Mouse (Mus musculus) MEL (cell line): ENCODE data around the gene Wdr31. TPM values are rescaled to one million over a fixed set of nuclear protein-coding genes. Genes with fewer than 3 reads are reported as not detected.

Experiments used
- DNase-seq: peaks from one replicate; pipeline ENCODE4 v3.0.0; 2011; ENCODE audit warnings: low read depth, low spot score
- H3K27ac ChIP-seq: 2 replicates; pipeline ENCODE4 v1.5.1; 2012; ENCODE audit warnings: low read depth, mild to moderate bottlenecking, control low read depth, low read length, moderate library complexity; ENCODE audit not compliant: control insufficient read depth
- H3K27me3 ChIP-seq, 2 experiments: fragments of 150-350 bp in 1 of 2; sonication (generic) in 1 of 2; 2 replicates each; pipeline ENCODE4 v1.6.1; 2012; ENCODE audit warnings: low read length in 2 of 2, mild to moderate bottlenecking in 2 of 2, improper control_type of control experiment in 1 of 2, moderate library complexity in 1 of 2; ENCODE audit not compliant: insufficient read depth in 2 of 2, control insufficient read depth in 1 of 2
- H3K36me3 ChIP-seq, 2 experiments: 2 replicates each; pipeline ENCODE4 v1.6.1; 2012 to 2014; ENCODE audit warnings: low read length in 2 of 2, improper control_type of control experiment in 1 of 2, inconsistent platforms in 1 of 2, mild to moderate bottlenecking in 1 of 2; ENCODE audit not compliant: insufficient read depth in 2 of 2, control insufficient read depth in 1 of 2
- H3K4me1 ChIP-seq, 2 experiments: fragments of 150-350 bp in 1 of 2; sonication (generic) in 1 of 2; 2 replicates each; pipeline ENCODE4 v1.6.1; 2012; ENCODE audit warnings: low read length in 2 of 2, improper control_type of control experiment in 1 of 2, mild to moderate bottlenecking in 1 of 2; ENCODE audit not compliant: insufficient read depth in 2 of 2, control insufficient read depth in 1 of 2
- H3K4me3 ChIP-seq, 2 experiments: fragments of 150-350 bp in 1 of 2; sonication (generic) in 1 of 2; 2 replicates each; pipeline ENCODE4 v1.5.1; 2012; ENCODE audit warnings: low read depth in 2 of 2, low read length in 2 of 2, mild to moderate bottlenecking in 2 of 2, moderate library complexity in 2 of 2, control low read depth in 1 of 2, improper control_type of control experiment in 1 of 2; ENCODE audit not compliant: control insufficient read depth in 1 of 2, insufficient read depth in 1 of 2
- H3K79me2 ChIP-seq: 2 replicates; pipeline ENCODE4 v1.6.1; 2012; ENCODE audit warnings: mild to moderate bottlenecking, low read length, moderate library complexity; ENCODE audit not compliant: control insufficient read depth, poor library complexity, insufficient read depth
- H3K9ac ChIP-seq: 2 replicates; pipeline ENCODE4 v1.6.1; 2012; ENCODE audit warnings: low read depth, mild to moderate bottlenecking, control low read depth, low read length, moderate library complexity; ENCODE audit not compliant: control insufficient read depth, poor library complexity, severe bottlenecking
- H3K9me3 ChIP-seq: fragments of 150-350 bp; sonication (generic); replicated peaks from 2 replicates; pipeline ENCODE4 v1.6.1; 2012; ENCODE audit warnings: mild to moderate bottlenecking, low read length, improper control_type of control experiment, moderate library complexity; ENCODE audit not compliant: insufficient read depth
- CHD1 ChIP-seq: IDR thresholded peaks from 2 replicates; pipeline ENCODE4 v1.6.1; 2012; ENCODE audit warnings: low read depth, mild to moderate bottlenecking, inconsistent platforms, low read length, improper control_type of control experiment
- E2F4 ChIP-seq: IDR thresholded peaks from 2 replicates; pipeline ENCODE4 v1.6.1; 2011; ENCODE audit warnings: low read depth, low read length, improper control_type of control experiment, borderline replicate concordance
- ETS1 ChIP-seq: IDR thresholded peaks from 2 replicates; pipeline ENCODE4 v1.6.1; 2012; ENCODE audit warnings: low read depth, mild to moderate bottlenecking, inconsistent platforms, low read length, improper control_type of control experiment, moderate library complexity
- GATA1 ChIP-seq: IDR thresholded peaks from 2 replicates; pipeline ENCODE4 v1.6.1; 2011; ENCODE audit warnings: low read depth, low read length, improper control_type of control experiment
- HCFC1 ChIP-seq: IDR thresholded peaks from 2 replicates; pipeline ENCODE4 v1.6.1; 2012; ENCODE audit warnings: low read depth, mild to moderate bottlenecking, inconsistent platforms, low read length, improper control_type of control experiment, moderate library complexity
- JUND ChIP-seq: IDR thresholded peaks from 2 replicates; pipeline ENCODE4 v1.6.1; 2011; ENCODE audit warnings: low read depth, mild to moderate bottlenecking, improper control_type of control experiment, low read length
- KAT2A ChIP-seq: conservative IDR thresholded peaks from 2 replicates; pipeline ENCODE4 v1.6.1; 2012; ENCODE audit warnings: low read depth, low read length, improper control_type of control experiment, inconsistent platforms
- MAX ChIP-seq: IDR thresholded peaks from 2 replicates; pipeline ENCODE4 v1.6.1; 2011; ENCODE audit warnings: low read length, improper control_type of control experiment
- MXI1 ChIP-seq: IDR thresholded peaks from 2 replicates; pipeline ENCODE4 v1.6.1; 2011; ENCODE audit warnings: mild to moderate bottlenecking, low read depth, low read length, improper control_type of control experiment
- NRF1 ChIP-seq: IDR thresholded peaks from 2 replicates; pipeline ENCODE4 v1.6.1; 2014; ENCODE audit warnings: low read depth, mild to moderate bottlenecking, inconsistent platforms, low read length, improper control_type of control experiment, moderate library complexity; ENCODE audit not compliant: poor library complexity, insufficient read depth, severe bottlenecking
- POLR2AphosphoS2 ChIP-seq: IDR thresholded peaks from 2 replicates; pipeline ENCODE4 v1.6.1; 2011; ENCODE audit warnings: low read length, improper control_type of control experiment
- POLR2AphosphoS5 ChIP-seq: IDR thresholded peaks from 2 replicates; pipeline ENCODE4 v1.6.1; 2012; ENCODE audit warnings: low read depth, borderline replicate concordance, mild to moderate bottlenecking, inconsistent platforms, low read length, moderate library complexity, mixed read lengths
- SIN3A ChIP-seq: IDR thresholded peaks from 2 replicates; pipeline ENCODE4 v1.6.1; 2012; ENCODE audit warnings: low read length, improper control_type of control experiment, inconsistent platforms
- SMC3 ChIP-seq: IDR thresholded peaks from 2 replicates; pipeline ENCODE4 v1.6.1; 2011; ENCODE audit warnings: low read depth, low read length, improper control_type of control experiment
- TAL1 ChIP-seq: IDR thresholded peaks from 2 replicates; pipeline ENCODE4 v1.6.1; 2012; ENCODE audit warnings: mild to moderate bottlenecking, inconsistent platforms, low read length, moderate library complexity, mixed read lengths
- TBP ChIP-seq: IDR thresholded peaks from 2 replicates; pipeline ENCODE4 v1.8.0; 2011; ENCODE audit warnings: low read depth, low read length, improper control_type of control experiment
- TCF12 ChIP-seq: IDR thresholded peaks from 2 replicates; pipeline ENCODE4 v1.6.1; 2014; ENCODE audit warnings: low read depth, mild to moderate bottlenecking, inconsistent platforms, low read length, improper control_type of control experiment, moderate library complexity
- UBTF ChIP-seq: IDR thresholded peaks from 2 replicates; pipeline ENCODE4 v1.6.1; 2012; ENCODE audit warnings: low read depth, mild to moderate bottlenecking, inconsistent platforms, low read length, improper control_type of control experiment, moderate library complexity, borderline replicate concordance; ENCODE audit not compliant: insufficient read depth
- USF1 ChIP-seq: IDR thresholded peaks from 2 replicates; pipeline ENCODE4 v1.6.1; 2014; ENCODE audit warnings: low read depth, mild to moderate bottlenecking, inconsistent platforms, low read length, improper control_type of control experiment, moderate library complexity
- ZC3H11A ChIP-seq: IDR thresholded peaks from 2 replicates; pipeline ENCODE4 v1.6.1; 2012; ENCODE audit warnings: low read depth, mild to moderate bottlenecking, inconsistent platforms, low read length, improper control_type of control experiment
- ZMIZ1 ChIP-seq: IDR thresholded peaks from 2 replicates; pipeline ENCODE4 v1.6.1; 2012; ENCODE audit warnings: low read depth, mild to moderate bottlenecking, inconsistent platforms, low read length, improper control_type of control experiment, moderate library complexity
- ZNF384 ChIP-seq: IDR thresholded peaks from 2 replicates; pipeline ENCODE4 v1.6.1; 2012; ENCODE audit warnings: low read depth, mild to moderate bottlenecking, inconsistent platforms, low read length, improper control_type of control experiment
- polyA plus RNA-seq, 2 experiments: library from polyadenylated mRNA; stranded (reverse) in 1 of 2; unstranded in 1 of 2; fragments of >175 nt in 1 of 2; fragments of >200 nt in 1 of 2; gene quantifications; 2 replicates each; pipeline versions ENCODE4 v1.2.1 to v1.2.4; 2012; ENCODE audit warnings: low replicate concordance in 2 of 2, low read depth in 1 of 2; ENCODE audit not compliant: insufficient read length in 2 of 2, insufficient read depth in 1 of 2, missing spikeins in 1 of 2
- total RNA-seq: library from RNA; depleted of rRNA; stranded (reverse); fragments of 300-350 nt; gene quantifications from 2 replicates; pipeline ENCODE4 v1.2.3, GENCODE M21; 2012

The Wdr31 gene
- total and polyA plus RNA-seq, 3 experiments = 0.91 to 1.9 TPM; not detected in 1

- no peaks in the 10 kb centered on the region for H3K27me3 ChIP-seq
- H3K4me1 ChIP-seq = 0 out of 4 replicates have a peak, but pooled peaks cover 0 to 3% of the 10 kb centered on the region in 2 experiments
- H3K4me3 ChIP-seq = no peak overlapping the region
- no peak for DNase-seq
- H3K9me3 ChIP-seq = no peaks in the 10 kb centered on the region
- no peaks in the 10 kb centered on the region for H3K36me3 ChIP-seq
- H3K27ac ChIP-seq = no peak overlapping the region
- H3K79me2 ChIP-seq = no peaks in the 10 kb centered on the region
- TF ChIP-seq SMC3 (no peak), ETS1 (no peak), SIN3A (no peak), POLR2AphosphoS2 (no peak), E2F4 (no peak), POLR2AphosphoS5 (no peak), HCFC1 (no peak), USF1 (no peak), TBP (no peak), ZMIZ1 (no peak), ZNF384 (no peak), UBTF (no peak), MAX (no peak), NRF1 (no peak)
- no peak overlapping the region for H3K9ac ChIP-seq
Measured at GRCm38 (mm10) chr4:62440986-62441385, 29.7 kb downstream of the Wdr31 start.

- H3K36me3 ChIP-seq = no peaks in the 10 kb centered on the region
- 0 out of 4 replicates have a peak, but pooled peaks cover 0 to 3% of the 10 kb centered on the region in 2 experiments for H3K4me1 ChIP-seq
- TF ChIP-seq GATA1 = no peak
- no peak for TF ChIP-seq UBTF
- no peak for TF ChIP-seq SIN3A
- TF ChIP-seq JUND = no peak
- no peak for TF ChIP-seq NRF1
- TF ChIP-seq TAL1 = no peak
- no peak for TF ChIP-seq TCF12
- TF ChIP-seq ZC3H11A = no peak
- no peak for TF ChIP-seq MXI1
- TF ChIP-seq ZMIZ1 = no peak
- no peak for TF ChIP-seq KAT2A
- no peak for TF ChIP-seq SMC3
- TF ChIP-seq POLR2AphosphoS5 = no peak
- TF ChIP-seq CHD1 = no peak
- no peak for TF ChIP-seq USF1
- no peaks in the 10 kb centered on the region for H3K79me2 ChIP-seq
- no peaks in the 10 kb centered on the region for H3K27me3 ChIP-seq
- no peak for DNase-seq
- no peak overlapping the region for H3K27ac ChIP-seq
- no peaks in the 10 kb centered on the region for H3K9me3 ChIP-seq
- H3K4me3 ChIP-seq = no peak overlapping the region
- no peak overlapping the region for H3K9ac ChIP-seq
Measured at GRCm38 (mm10) chr4:62440544-62440943, 30.2 kb downstream of the Wdr31 start.
